Mouse (Mus musculus): ENCODE measurements around the gene Scimp. TPM values are rescaled to one million over a fixed set of nuclear protein-coding genes. Genes with fewer than 3 reads are reported as not detected.

Gene Scimp
- polyA plus RNA-seq, 1 experiment from 2014 or later: 2.6 TPM

- ATAC-seq: no peak
- H3K4me3 ChIP-seq (ENCODE audit: low read depth, low read length): no peak overlapping the region
Measured at GRCm38 (mm10) chr11:70833408-70833807, 21.0 kb upstream of the Scimp start.

GRCm38 (mm10) chr11:70831201-70831600 lies 18.8 kb upstream of the Scimp start:
- ATAC-seq: no peak
- Histone ChIP-seq H3K9ac (replicated peaks) (no peak overlapping the region), H3K27ac (ENCODE audit: low read depth) (no peak overlapping the region), H3K4me3 (ENCODE audit: low read depth, low read length) (no peak overlapping the region), H3K4me2 (ENCODE audit: low read depth, low read length) (no peak overlapping the region), H3K36me3 (replicated peaks; ENCODE audit: insufficient read depth, low read length) (no peaks in the 10 kb centered on the region), H3K4me1 (ENCODE audit: insufficient read depth) (0 out of 2 replicates have a peak, but pooled peaks cover 3% of the 10 kb centered on the region), H3K27me3 (ENCODE audit: insufficient read depth, low read length) (no peaks in the 10 kb centered on the region), H3K9me3 (ENCODE audit: low read length) (no peaks in the 10 kb centered on the region)
- no peak for DNase-seq
- TF ChIP-seq CTCF (IDR thresholded peaks at IDR 0.05; ENCODE audit: low read depth) (no peak), EP300 (IDR thresholded peaks at IDR 0.05; ENCODE audit: low read depth) (no peak)
- WGBS (ENCODE audit: insufficient replicate concordance): 60% methylated on average over 3 of the region's 3 CpGs

More at GRCm38 (mm10) chr11:70833408-70833807, 21.0 kb upstream of the Scimp start:
- H3K27me3 ChIP-seq (ENCODE audit: insufficient read depth, low read length): no peaks in the 10 kb centered on the region
- H3K9me3 ChIP-seq (ENCODE audit: low read length): no peaks in the 10 kb centered on the region
- no peaks in the 10 kb centered on the region for H3K36me3 ChIP-seq (replicated peaks; ENCODE audit: insufficient read depth, low read length)
- 0 out of 2 replicates have a peak, but pooled peaks cover 5% of the 10 kb centered on the region for H3K4me1 ChIP-seq (ENCODE audit: insufficient read depth)
- no peak overlapping the region for H3K4me2 ChIP-seq (ENCODE audit: low read depth, low read length)
- H3K27ac ChIP-seq (ENCODE audit: low read depth): no peak overlapping the region
- no peak overlapping the region for H3K9ac ChIP-seq (replicated peaks)
- DNase-seq: no peak
- no peak for TF ChIP-seq EP300 (IDR thresholded peaks at IDR 0.05; ENCODE audit: low read depth)
- TF ChIP-seq CTCF (IDR thresholded peaks at IDR 0.05; ENCODE audit: low read depth): no peak

- no peak overlapping the region for H3K4me3 ChIP-seq (ENCODE audit: low read depth, low read length)
- 63% methylated on average over 11 of the region's 11 CpGs for WGBS (ENCODE audit: insufficient replicate concordance)
- DNase-seq (no peak), ATAC-seq (no peak)
- no peaks in the 10 kb centered on the region for H3K36me3 ChIP-seq (replicated peaks; ENCODE audit: insufficient read depth, low read length)
- H3K27me3 ChIP-seq (ENCODE audit: insufficient read depth, low read length): no peaks in the 10 kb centered on the region
- no peak overlapping the region for H3K9ac ChIP-seq (replicated peaks)
- H3K9me3 ChIP-seq (ENCODE audit: low read length): no peaks in the 10 kb centered on the region
- no peak overlapping the region for H3K27ac ChIP-seq (ENCODE audit: low read depth)
- no peak overlapping the region for H3K4me2 ChIP-seq (ENCODE audit: low read depth, low read length)
- TF ChIP-seq CTCF (IDR thresholded peaks at IDR 0.05; ENCODE audit: low read depth): no peak
- no peak for TF ChIP-seq EP300 (IDR thresholded peaks at IDR 0.05; ENCODE audit: low read depth)
- no peaks in the 10 kb centered on the region for H3K4me1 ChIP-seq (ENCODE audit: insufficient read depth)
Measured at GRCm38 (mm10) chr11:70828975-70829615, 16.7 kb upstream of the Scimp start.

- Histone ChIP-seq H3K4me1 (ENCODE audit: insufficient read depth) (no peaks in the 10 kb centered on the region), H3K4me2 (ENCODE audit: low read depth, low read length) (no peak overlapping the region), H3K36me3 (replicated peaks; ENCODE audit: insufficient read depth, low read length) (no peaks in the 10 kb centered on the region), H3K27ac (ENCODE audit: low read depth) (no peak overlapping the region), H3K9ac (replicated peaks) (no peak overlapping the region), H3K4me3 (ENCODE audit: low read depth, low read length) (no peak overlapping the region), H3K9me3 (ENCODE audit: low read length) (no peaks in the 10 kb centered on the region), H3K27me3 (ENCODE audit: insufficient read depth, low read length) (no peaks in the 10 kb centered on the region)
- TF ChIP-seq EP300 (IDR thresholded peaks at IDR 0.05; ENCODE audit: low read depth): no peak
- peak; percentile 50 for TF ChIP-seq CTCF (IDR thresholded peaks at IDR 0.05; ENCODE audit: low read depth)
- no peak for DNase-seq
- ATAC-seq: no peak
- 70% methylated on average over 2 of the region's 2 CpGs for WGBS (ENCODE audit: insufficient replicate concordance)
Measured at GRCm38 (mm10) chr11:70826207-70826606, 13.8 kb upstream of the Scimp start.

GRCm38 (mm10) chr11:70821728-70822591 lies 9.6 kb upstream of the Scimp start:
- ATAC-seq (peak; percentile 85), DNase-seq (peak; percentile 32)
- Histone ChIP-seq H3K4me1 (ENCODE audit: insufficient read depth) (no peaks in the 10 kb centered on the region), H3K27ac (ENCODE audit: low read depth) (peak overlapping the region; percentile 66), H3K36me3 (replicated peaks; ENCODE audit: insufficient read depth, low read length) (no peaks in the 10 kb centered on the region), H3K4me3 (ENCODE audit: low read depth, low read length) (no peak overlapping the region), H3K4me2 (ENCODE audit: low read depth, low read length) (peak overlapping the region; percentile 45), H3K9ac (replicated peaks) (peak overlapping the region; percentile 36; the same call in 1 of the 2 replicates), H3K27me3 (ENCODE audit: insufficient read depth, low read length) (no peaks in the 10 kb centered on the region), H3K9me3 (ENCODE audit: low read length) (no peaks in the 10 kb centered on the region)
- no peak for TF ChIP-seq CTCF (IDR thresholded peaks at IDR 0.05; ENCODE audit: low read depth)
- TF ChIP-seq EP300 (IDR thresholded peaks at IDR 0.05; ENCODE audit: low read depth): no peak
- WGBS (ENCODE audit: insufficient replicate concordance): 56% methylated on average over 17 of the region's 17 CpGs

- Histone ChIP-seq H3K4me1 (ENCODE audit: insufficient read depth) (no peaks in the 10 kb centered on the region), H3K27me3 (ENCODE audit: insufficient read depth, low read length) (no peaks in the 10 kb centered on the region), H3K4me3 (ENCODE audit: low read depth, low read length) (no peak overlapping the region), H3K36me3 (replicated peaks; ENCODE audit: insufficient read depth, low read length) (no peaks in the 10 kb centered on the region), H3K9me3 (ENCODE audit: low read length) (no peaks in the 10 kb centered on the region), H3K4me2 (ENCODE audit: low read depth, low read length) (no peak overlapping the region), H3K27ac (ENCODE audit: low read depth) (no peak overlapping the region), H3K9ac (replicated peaks) (no peak overlapping the region)
- no peak for DNase-seq
- no peak for TF ChIP-seq CTCF (IDR thresholded peaks at IDR 0.05; ENCODE audit: low read depth)
- TF ChIP-seq EP300 (IDR thresholded peaks at IDR 0.05; ENCODE audit: low read depth): no peak
- ATAC-seq: no peak
- 74% methylated on average over 8 of the region's 8 CpGs for WGBS (ENCODE audit: insufficient replicate concordance)
Measured at GRCm38 (mm10) chr11:70820120-70820519, 7.7 kb upstream of the Scimp start.

Data from liver, postnatal 0 days (tissue).